Mouse (Mus musculus): ENCODE measurements around the gene Setd1b.

- TF ChIP-seq CTCF (conservative IDR thresholded peaks at IDR 0.05 in 1 of 2, IDR thresholded peaks at IDR 0.05 in 1 of 2; ENCODE audit: low read depth in 2 of 2, low read length in 2 of 2) = no peak
- TF ChIP-seq EP300 (IDR thresholded peaks at IDR 0.05; ENCODE audit: low read length) = no peak
- no peak for TF ChIP-seq CHD2 (IDR thresholded peaks at IDR 0.05; ENCODE audit: low read length)
- TF ChIP-seq POLR2A (IDR thresholded peaks at IDR 0.05; ENCODE audit: low read depth, low read length) = no peak
- TF ChIP-seq ZC3H11A (IDR thresholded peaks at IDR 0.05; ENCODE audit: low read depth, low read length) = no peak
- no peak for TF ChIP-seq IRF4 (IDR thresholded peaks at IDR 0.05; ENCODE audit: low read depth, low read length)
- no peak for TF ChIP-seq MAX (IDR thresholded peaks at IDR 0.05; ENCODE audit: low read length)
- no peak for TF ChIP-seq SMC3 (IDR thresholded peaks at IDR 0.05; ENCODE audit: low read depth, low read length)
- TF ChIP-seq CHD1 (IDR thresholded peaks at IDR 0.05; ENCODE audit: low read depth, low read length) = no peak
- TF ChIP-seq HCFC1 (IDR thresholded peaks at IDR 0.05; ENCODE audit: low read depth, low read length) = no peak
- no peak for TF ChIP-seq MAZ (IDR thresholded peaks at IDR 0.05; ENCODE audit: low read depth, low read length)
- no peak for TF ChIP-seq GABPA (IDR thresholded peaks at IDR 0.05; ENCODE audit: insufficient replicate concordance, low read depth, low read length)
- TF ChIP-seq NELFE (IDR thresholded peaks at IDR 0.05; ENCODE audit: low read depth, low read length) = no peak
These were observed 31.7 kb upstream of the Setd1b start for GRCm38 (mm10) chr5:123110296-123110721.
